Mouse (Mus musculus): ENCODE results near the gene Mylk3.

- TF ChIP-seq CTCF (IDR thresholded peaks at IDR 0.05; ENCODE audit: low read depth) (no peak), EP300 (optimal IDR thresholded peaks at IDR 0.05) (no peak)
These were observed 73.1 kb downstream of the Mylk3 start for GRCm38 (mm10) chr8:85313036-85313435.

Measured in stomach, postnatal 0 days (tissue).